Mouse (Mus musculus) embryonic facial prominence, embryonic 11.5 days (tissue): ENCODE measurements at regions not wholly inside any gene's neighbourhood (a gene's known extent, or its start where the extent isn't known, plus 50 kb on each side); places are given as distances from the start of the nearest gene placed in this dataset.

Source experiments
- ATAC-seq: fragments of 200-750 bp; cut with Nextera tagmentation; replicated peaks from 2 replicates; pipeline ENCODE4 v1.8.0; 2017; ENCODE audit warnings: low read depth; ENCODE audit not compliant: insufficient number of reproducible peaks, low FRiP score, low TSS enrichment
- DNase-seq: peaks from one replicate; pipeline ENCODE4 v3.0.0-alpha.2; 2015; ENCODE audit warnings: low spot score
- H3K27ac ChIP-seq: fragments of 300-500 bp; sonication (generic); replicated peaks from 2 replicates; pipeline ENCODE4 v1.5.1; 2014; ENCODE audit warnings: mild to moderate bottlenecking, low read depth, low read length, control low read depth
- H3K27me3 ChIP-seq: fragments of 300-500 bp; sonication (generic); 2 replicates; pipeline ENCODE4 v1.6.1; 2014; ENCODE audit warnings: mild to moderate bottlenecking, low read length, moderate library complexity, mixed read lengths; ENCODE audit not compliant: control insufficient read depth, insufficient read depth
- H3K36me3 ChIP-seq: fragments of 300-500 bp; sonication (generic); replicated peaks from 2 replicates; pipeline ENCODE4 v1.6.1; 2014; ENCODE audit warnings: low read depth, mild to moderate bottlenecking, low read length, moderate library complexity, mixed read lengths; ENCODE audit not compliant: control insufficient read depth, insufficient read depth
- H3K4me1 ChIP-seq: fragments of 300-500 bp; sonication (generic); 2 replicates; pipeline ENCODE4 v1.6.1; 2014; ENCODE audit warnings: low read length, mixed read lengths; ENCODE audit not compliant: control insufficient read depth, insufficient read depth
- H3K4me2 ChIP-seq: fragments of 300-500 bp; sonication (generic); 2 replicates; pipeline ENCODE4 v1.6.1; 2014; ENCODE audit warnings: low read depth, mild to moderate bottlenecking, control low read depth, low read length, moderate library complexity
- H3K4me3 ChIP-seq: fragments of 300-500 bp; sonication (generic); 2 replicates; pipeline ENCODE4 v1.5.1; 2014; ENCODE audit warnings: low read depth, low read length, control low read depth
- H3K9ac ChIP-seq: fragments of 300-500 bp; sonication (generic); replicated peaks from 2 replicates; pipeline ENCODE4 v1.6.1; 2014; ENCODE audit warnings: mild to moderate bottlenecking, control low read depth, low read length
- H3K9me3 ChIP-seq: fragments of 300-500 bp; sonication (generic); replicated peaks from 2 replicates; pipeline ENCODE4 v1.6.1; 2016; ENCODE audit warnings: mild to moderate bottlenecking, low read length, inconsistent platforms, mixed read lengths; ENCODE audit not compliant: control insufficient read depth
- WGBS: fragments of 180-500 bp; shearing (Covaris S2); extraction: QIAGEN DNeasy Blood & Tissue Kit; methylation state at CpG from one replicate; pipeline ENCODE4 v1.1.7; 2014; 5-methylcytosine and 5-hydroxymethylcytosine counted together

DNA sequence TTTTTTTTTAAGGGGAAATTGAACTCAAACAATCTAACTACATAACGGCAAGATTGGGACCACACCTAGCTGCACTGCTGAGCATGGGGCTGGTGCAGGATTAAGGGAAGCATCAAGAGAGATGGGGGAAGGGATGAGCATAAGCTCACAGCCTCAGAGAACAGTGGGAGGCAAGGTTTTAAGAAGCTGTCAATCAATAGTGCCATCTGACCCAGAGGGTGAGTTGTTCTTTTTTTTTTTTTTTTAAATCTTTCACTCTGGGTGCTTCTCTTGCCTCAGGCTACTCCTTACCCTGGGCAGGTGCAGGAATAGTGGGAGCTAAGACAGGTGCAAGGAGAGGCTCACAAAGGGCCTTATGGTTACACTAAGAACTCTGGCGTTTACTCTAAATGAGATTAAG is 176.9 kb upstream of the Klf7 start:
- H3K27me3 ChIP-seq: no peaks in the 10 kb centered on the region
- H3K4me3 ChIP-seq: no peak overlapping the region
- H3K9ac ChIP-seq: no peak overlapping the region
- H3K4me1 ChIP-seq: no peaks in the 10 kb centered on the region; the same call in 1 of the 2 replicates
- no peak for ATAC-seq
- no peak overlapping the region for H3K4me2 ChIP-seq
- H3K27ac ChIP-seq: no peak overlapping the region
- no peak for DNase-seq
- 29% methylated on average over 2 of the region's 2 CpGs for WGBS
- H3K9me3 ChIP-seq: no peaks in the 10 kb centered on the region
- H3K36me3 ChIP-seq: no peaks in the 10 kb centered on the region

DNA sequence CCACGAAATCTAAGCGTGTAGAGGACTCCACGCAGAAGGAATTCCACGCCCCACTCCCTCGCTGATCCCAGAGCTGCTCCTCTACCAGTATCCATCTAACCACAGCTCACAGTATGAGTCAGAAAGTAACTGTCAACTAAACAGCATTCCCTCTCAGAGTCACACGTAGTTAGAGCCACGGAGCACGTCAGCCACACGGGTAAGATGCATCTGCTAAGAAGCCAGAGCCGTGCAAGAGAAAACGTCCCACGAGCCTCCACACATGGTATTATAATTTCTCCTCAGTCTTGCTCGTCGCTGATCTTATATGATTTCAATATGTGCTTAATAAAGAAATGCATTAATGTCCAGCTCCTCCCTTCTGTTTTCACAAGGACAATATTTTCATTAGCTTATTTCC is 176.1 kb upstream of the Klf7 start:
- 83% methylated on average over 14 of the region's 14 CpGs for WGBS

DNA sequence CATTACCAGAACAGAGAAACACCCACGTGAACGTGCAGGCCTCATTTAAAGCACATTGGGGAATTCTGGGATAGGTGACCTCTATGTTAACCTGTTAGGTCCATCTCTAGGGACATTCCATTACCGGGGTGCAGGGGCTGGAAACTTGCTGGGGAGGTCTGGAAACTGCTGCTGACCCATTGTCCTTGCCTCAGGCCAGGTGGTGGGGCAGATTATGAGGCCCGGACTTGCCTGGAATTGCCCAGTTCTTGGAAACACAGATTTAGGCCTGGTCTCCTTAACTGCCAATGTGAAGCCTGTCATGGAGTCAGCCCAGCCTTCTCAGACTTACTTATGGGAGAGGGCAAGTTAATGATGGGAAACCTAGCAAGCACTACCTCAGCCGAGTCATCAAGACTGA is 175.3 kb upstream of the Klf7 start:
- Histone ChIP-seq H3K4me2 (no peak overlapping the region), H3K27me3 (no peaks in the 10 kb centered on the region), H3K36me3 (no peaks in the 10 kb centered on the region), H3K4me1 (no peaks in the 10 kb centered on the region; the same call in 1 of the 2 replicates), H3K9me3 (no peaks in the 10 kb centered on the region), H3K4me3 (no peak overlapping the region), H3K9ac (no peak overlapping the region), H3K27ac (no peak overlapping the region)
- no peak for ATAC-seq
- DNase-seq: no peak
- WGBS: 73% methylated on average over 5 of the region's 5 CpGs

More for the DNA sequence above, 176.1 kb upstream of the Klf7 start:
- no peak overlapping the region for H3K27ac ChIP-seq
- H3K27me3 ChIP-seq: no peaks in the 10 kb centered on the region
- H3K4me2 ChIP-seq: no peak overlapping the region
- no peak overlapping the region for H3K4me3 ChIP-seq
- no peaks in the 10 kb centered on the region for H3K9me3 ChIP-seq
- ATAC-seq (no peak), DNase-seq (no peak)
- no peaks in the 10 kb centered on the region for H3K36me3 ChIP-seq
- no peak overlapping the region for H3K9ac ChIP-seq
- no peaks in the 10 kb centered on the region; the same call in 1 of the 2 replicates for H3K4me1 ChIP-seq

DNA sequence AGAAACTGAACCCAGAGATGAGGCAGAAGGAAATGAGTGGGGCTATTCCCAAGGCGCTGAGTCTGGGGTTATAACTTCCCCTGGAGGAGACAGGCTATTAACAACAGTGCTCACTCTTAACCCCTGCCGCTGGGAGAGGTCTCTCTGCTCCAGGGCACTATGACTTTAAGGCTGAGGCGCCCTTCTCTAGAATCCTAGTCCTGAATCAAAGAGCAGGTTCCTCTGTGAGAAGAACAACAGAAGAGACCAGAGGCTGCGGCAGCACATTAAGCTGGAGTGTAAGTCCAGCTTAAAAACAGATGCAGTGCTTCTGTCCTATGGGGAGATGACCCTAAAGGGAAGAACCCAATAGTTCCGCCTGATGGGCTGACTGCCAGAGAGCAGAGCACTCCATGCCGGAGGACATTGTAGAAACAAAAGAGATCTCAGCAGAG is 173.4 kb upstream of the Klf7 start:
- Histone ChIP-seq H3K27ac (no peak overlapping the region), H3K9ac (no peak overlapping the region), H3K36me3 (no peaks in the 10 kb centered on the region), H3K9me3 (no peaks in the 10 kb centered on the region), H3K4me2 (no peak overlapping the region), H3K4me1 (no peaks in the 10 kb centered on the region; the same call in 1 of the 2 replicates), H3K4me3 (no peak overlapping the region), H3K27me3 (no peaks in the 10 kb centered on the region)
- DNase-seq: no peak
- WGBS: 39% methylated on average over 6 of the region's 6 CpGs
- ATAC-seq: no peak

DNA sequence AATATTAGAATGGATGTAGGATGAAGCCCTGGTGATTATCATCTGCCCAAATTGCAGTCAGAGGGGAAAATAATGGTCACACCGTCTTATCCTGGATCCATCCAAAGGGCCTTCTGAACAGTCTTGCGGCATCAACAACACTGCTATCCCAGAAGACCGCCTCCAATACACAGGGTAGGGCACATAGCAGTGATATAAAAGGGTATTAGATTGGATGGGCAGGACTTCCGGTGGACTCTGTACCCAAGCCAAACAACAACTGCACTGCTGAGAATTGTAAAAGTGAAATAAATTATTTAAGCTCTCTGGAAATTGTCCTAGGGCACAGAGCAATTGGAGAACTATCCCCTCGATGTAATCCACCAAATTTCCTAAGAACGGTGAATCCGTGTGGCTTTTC is 173.0 kb upstream of the Klf7 start:
- Histone ChIP-seq H3K9me3 (no peaks in the 10 kb centered on the region), H3K9ac (no peak overlapping the region), H3K4me1 (no peaks in the 10 kb centered on the region; the same call in 1 of the 2 replicates), H3K4me3 (no peak overlapping the region), H3K36me3 (no peaks in the 10 kb centered on the region), H3K27ac (no peak overlapping the region), H3K27me3 (no peaks in the 10 kb centered on the region), H3K4me2 (no peak overlapping the region)
- WGBS: 77% methylated on average over 7 of the region's 7 CpGs
- no peak for ATAC-seq
- no peak for DNase-seq

DNA sequence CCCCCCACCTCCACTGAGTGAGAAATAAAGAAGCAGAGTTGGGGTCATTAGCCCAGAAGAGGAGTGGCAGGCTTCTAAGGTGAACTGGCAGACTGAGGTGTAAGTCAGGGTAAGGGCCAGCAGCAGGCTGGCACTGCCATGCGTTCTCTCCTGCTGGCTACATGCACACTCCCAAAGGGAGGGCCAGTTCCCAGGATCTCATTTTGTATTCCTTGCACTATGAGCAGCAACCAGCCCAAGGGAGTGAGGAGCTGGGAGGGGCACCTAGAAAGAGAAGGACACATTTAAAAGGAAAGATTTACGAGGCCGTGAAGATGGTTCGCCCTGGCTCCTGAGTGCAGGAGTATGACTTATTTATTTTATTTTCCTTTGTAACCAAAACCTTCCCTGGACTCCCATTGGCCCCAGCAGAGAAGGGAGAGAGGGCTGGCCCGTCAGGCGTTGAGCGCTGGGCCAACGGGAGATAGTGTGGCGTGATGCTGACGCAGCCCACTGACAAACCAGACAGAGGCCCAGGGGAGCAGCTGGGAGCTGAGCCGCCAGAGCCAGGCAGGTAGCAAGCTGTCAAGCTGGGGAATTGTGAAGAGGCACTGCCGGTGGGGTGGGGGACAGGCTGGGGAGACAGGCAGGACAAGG is 166.8 kb upstream of the Klf7 start:
- no peaks in the 10 kb centered on the region for H3K27me3 ChIP-seq
- no peaks in the 10 kb centered on the region for H3K4me1 ChIP-seq
- DNase-seq (no peak), ATAC-seq (no peak; the same call in 1 of the 2 replicates)
- H3K9ac ChIP-seq: no peak overlapping the region
- H3K27ac ChIP-seq: no peak overlapping the region
- no peaks in the 10 kb centered on the region for H3K36me3 ChIP-seq
- no peak overlapping the region for H3K4me3 ChIP-seq
- no peaks in the 10 kb centered on the region for H3K9me3 ChIP-seq
- 51% methylated on average over 12 of the region's 12 CpGs for WGBS
- no peak overlapping the region for H3K4me2 ChIP-seq

DNA sequence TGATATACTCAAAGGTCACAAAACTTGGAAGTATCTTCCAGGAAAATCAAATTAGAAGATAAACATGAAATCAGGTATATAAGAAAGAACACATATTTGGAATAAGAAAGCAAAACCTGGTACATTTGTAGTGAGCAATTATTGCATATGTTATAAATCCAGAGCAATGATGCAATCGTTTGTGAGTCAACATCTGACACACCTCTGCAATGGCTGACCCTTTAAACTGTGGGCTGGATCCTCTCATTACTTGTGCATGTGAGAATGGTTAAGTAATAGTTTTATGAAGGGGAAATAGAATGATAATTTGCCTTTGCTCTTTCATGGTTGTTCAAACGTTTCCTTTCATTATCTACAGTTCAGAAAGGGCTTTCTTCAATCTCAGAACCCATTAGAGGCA is 165.0 kb upstream of the Klf7 start:
- H3K4me2 ChIP-seq: no peak overlapping the region
- ATAC-seq (no peak), DNase-seq (no peak)
- H3K36me3 ChIP-seq: no peaks in the 10 kb centered on the region
- no peak overlapping the region for H3K4me3 ChIP-seq
- H3K27ac ChIP-seq: no peak overlapping the region
- H3K9ac ChIP-seq: no peak overlapping the region
- H3K4me1 ChIP-seq: no peaks in the 10 kb centered on the region
- H3K9me3 ChIP-seq: no peaks in the 10 kb centered on the region
- WGBS: 74% methylated on average over 2 of the region's 2 CpGs
- H3K27me3 ChIP-seq: no peaks in the 10 kb centered on the region

DNA sequence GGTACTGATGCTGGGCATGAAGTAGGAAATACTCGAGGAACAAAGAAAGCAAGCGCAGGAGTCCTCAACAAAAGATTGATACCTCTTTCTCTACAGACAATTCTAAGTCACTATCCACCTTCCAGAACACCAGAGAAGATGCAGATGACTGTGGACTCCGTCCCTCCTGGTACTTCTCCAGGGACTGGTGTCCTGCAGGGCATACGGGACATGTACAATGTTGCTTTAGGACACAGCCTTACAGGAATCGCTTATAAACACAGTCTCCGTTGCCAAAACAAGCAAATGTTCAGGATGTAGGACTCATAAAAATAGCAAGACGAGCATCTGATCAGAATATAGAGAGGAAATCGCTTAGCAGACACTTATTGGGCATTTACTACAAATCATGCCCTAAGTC is 162.6 kb upstream of the Klf7 start:
- Histone ChIP-seq H3K4me3 (no peak overlapping the region), H3K4me1 (no peaks in the 10 kb centered on the region), H3K27ac (no peak overlapping the region), H3K4me2 (no peak overlapping the region), H3K9ac (no peak overlapping the region), H3K9me3 (no peaks in the 10 kb centered on the region), H3K36me3 (no peaks in the 10 kb centered on the region), H3K27me3 (no peaks in the 10 kb centered on the region)
- WGBS: 84% methylated on average over 8 of the region's 8 CpGs
- ATAC-seq (no peak), DNase-seq (no peak)
